Mouse (Mus musculus) erythroblast, adult 5-6 weeks (primary cell): ENCODE results near the gene Cc2d1a. TPM values are rescaled to one million over a fixed set of nuclear protein-coding genes. Genes with fewer than 3 reads are reported as not detected.

Experiments
- ATAC-seq: replicated peaks from 2 replicates; pipeline ENCODE4 v1.8.0; 2016; ENCODE audit warnings: moderate number of reproducible peaks, mild to moderate bottlenecking, moderate TSS enrichment, inconsistent platforms; ENCODE audit not compliant: poor library complexity, low FRiP score, severe bottlenecking
- total RNA-seq, 2 experiments: library from RNA; stranded (forward) in 1 of 2; stranded (reverse) in 1 of 2; fragments of 150-400 nt in 1 of 2; fragments of 200-764, 138-1000 nt in 1 of 2; gene quantifications; 2 replicates each; pipeline versions ENCODE4 v1.2.3 to v1.2.4; 2015 to 2017; ENCODE audit warnings: low replicate concordance in 2 of 2

Gene Cc2d1a
- total RNA-seq (2015; ENCODE audit: low replicate concordance) (4.2 and 7.3 TPM in 2 replicates), total RNA-seq (2017; ENCODE audit: low replicate concordance) (0.60 and 2.5 TPM in 2 replicates)

DNA sequence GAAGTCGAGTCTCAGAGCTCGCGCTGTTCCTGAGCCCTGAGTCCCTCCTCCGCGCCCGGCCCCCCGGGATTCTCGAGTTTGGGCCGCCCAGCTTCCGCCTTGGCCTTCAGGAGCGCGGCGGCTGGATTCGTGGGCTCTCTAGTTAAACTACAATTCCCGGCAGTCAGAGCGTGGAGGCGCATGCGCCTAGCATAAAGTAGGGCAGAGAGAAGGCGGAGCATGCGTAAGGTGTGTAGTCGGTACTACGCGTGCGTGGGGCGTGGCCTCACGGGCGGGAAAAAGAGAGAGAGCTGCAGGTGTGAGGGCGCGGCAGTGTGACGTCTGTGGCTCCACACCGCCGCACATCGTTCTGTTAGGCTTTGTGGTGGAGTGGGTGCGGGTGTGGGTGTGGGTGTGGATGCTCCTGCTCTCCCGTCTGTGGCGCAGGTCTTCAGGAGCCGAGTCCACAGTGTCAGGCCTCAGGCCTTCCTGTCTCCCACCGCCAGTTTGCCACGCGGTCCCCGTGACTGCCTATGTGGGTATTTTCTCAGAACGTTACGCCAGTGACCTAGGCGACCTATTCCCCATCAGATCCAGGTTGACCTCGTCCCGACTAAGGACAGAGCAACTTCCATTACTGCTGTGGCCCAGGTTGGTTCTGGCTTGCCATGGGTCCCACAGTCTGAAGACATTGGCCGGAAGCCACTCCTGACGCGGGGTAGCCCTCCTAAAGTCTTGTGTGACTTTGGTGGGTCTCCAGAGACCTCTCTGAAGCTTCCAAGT, at the start of gene Cc2d1a, which contains the start of gene 4930432K21Rik:
Cc2d1a (minus strand) TSS at position 168 of the 762 bp plus-strand sequence.
4930432K21Rik (plus strand) TSS at position 257 of the 762 bp plus-strand sequence.
- peak; percentile 96 for ATAC-seq

DNA sequence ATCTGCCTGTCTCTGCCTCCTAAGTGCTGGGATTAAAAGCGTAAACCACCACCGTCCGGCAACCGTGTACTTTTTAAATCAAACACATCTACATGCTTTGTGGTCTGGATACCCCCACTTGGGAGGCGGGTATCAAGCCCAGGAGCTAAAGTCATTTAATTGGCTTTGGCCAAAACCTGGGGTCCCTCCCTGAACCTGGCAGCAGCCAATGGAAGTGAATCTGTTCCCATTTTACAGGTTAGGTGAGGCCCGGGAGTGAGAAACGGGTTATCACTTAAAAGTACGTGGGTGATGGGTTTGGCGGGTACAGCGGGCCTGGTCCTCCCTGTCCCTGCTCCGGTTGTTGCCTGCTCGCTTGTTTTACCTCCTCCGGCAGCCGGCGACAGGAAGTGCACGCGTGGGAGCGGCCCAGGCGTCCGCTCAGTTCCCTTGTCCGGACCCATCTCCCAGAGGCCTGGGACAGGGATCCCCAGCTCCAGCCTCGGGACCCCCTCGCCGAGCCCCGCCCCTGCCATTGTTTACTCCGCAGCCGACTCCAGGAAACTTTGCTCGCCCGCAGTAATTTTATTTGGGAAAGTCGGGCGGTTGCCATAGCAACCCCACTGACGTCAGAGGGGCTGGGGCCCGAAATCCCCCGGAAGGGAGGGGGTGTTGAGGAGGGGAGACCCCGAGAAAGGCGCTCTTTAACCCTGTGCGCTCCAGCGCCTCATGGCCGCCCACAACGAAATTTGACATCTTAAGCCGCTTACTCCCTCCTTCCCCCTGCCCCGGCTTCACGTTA, 49.6 kb upstream of the Cc2d1a start:
- no peak for ATAC-seq

DNA sequence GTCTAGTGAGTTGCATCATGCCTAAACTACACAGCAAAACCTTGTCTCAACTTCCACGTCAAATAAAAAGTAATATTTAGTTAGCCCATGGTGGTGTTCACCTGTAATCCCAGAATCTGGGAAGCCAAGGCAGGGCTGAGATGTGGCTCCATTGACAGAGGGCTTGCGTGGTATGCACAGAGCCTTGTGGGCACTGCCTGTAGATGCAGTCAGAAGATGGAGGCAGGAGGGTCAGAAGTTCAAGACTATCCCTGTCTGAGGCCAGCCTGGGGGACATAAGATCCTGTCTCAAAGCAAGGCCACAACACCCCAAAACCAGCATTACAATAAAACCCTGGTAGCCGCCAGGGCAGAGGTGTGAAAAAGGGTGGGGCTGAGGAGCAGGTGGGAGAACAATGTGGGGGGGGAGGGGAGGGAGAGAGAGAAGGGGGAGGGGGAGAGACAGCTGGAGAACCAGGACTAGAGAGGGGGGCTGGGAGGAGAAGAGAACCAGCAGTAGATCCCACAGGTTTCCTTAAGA, 46.5 kb upstream of the Cc2d1a start:
- ATAC-seq, result no peak

DNA sequence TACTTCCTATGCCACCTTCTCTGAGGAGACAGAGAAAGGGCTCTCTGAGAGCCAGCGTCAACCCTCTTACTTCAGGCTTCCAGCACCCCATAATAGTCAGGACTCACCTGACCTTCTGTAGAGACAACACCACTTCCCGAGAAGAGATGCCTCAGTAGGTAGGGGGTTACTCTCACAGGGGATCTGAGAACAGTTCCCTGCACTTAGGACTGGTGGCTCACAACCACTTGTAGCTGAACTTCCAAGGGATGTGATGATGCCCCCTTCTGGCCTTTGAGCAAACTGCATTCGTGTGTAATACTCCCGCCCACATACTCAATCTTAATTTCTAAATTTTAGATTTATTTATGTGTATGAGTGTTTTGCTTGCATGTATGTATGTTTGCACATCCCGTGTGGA, 45.8 kb upstream of the Cc2d1a start:
- ATAC-seq, result no peak

DNA sequence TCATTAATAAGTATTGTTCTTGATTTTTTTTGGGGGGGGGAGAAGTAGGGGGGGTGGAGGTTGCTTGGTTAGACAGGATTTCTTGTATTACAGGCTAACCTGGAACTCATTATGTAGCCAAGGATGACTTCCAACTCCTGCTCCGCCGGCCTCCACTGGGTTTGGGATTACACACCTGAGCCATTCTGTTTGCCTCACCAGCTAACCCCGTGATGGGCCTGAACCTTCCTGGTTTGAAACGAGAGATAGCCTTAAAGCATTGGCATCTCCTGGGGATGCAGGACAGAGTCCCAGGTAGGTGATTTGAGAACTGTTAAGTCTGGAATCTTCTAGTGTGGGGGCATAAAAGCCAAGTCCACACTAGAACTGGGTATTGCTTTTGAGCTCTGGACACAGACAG, 45.4 kb upstream of the Cc2d1a start:
- no peak for ATAC-seq

DNA sequence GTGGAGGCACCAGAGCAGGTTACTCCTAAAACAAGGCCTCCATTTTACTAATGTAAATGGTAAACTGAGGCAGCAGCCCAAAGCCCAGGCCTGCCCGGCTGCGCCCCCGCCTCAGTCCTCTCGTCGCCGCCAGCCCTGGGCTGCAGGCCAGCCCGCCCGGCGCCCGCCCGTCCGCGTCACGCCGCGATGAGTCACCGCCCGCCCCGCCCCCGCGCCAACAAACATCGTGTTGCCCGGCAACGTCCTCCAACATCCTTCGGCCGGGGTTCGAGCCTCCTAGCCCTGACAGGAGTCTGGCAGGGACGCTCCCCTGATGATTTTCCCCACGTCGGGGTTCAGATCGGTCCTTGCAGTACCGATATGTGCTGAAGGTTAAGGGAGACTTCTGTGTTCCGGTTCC, 44.8 kb upstream of the Cc2d1a start:
- peak; percentile 74 for ATAC-seq

DNA sequence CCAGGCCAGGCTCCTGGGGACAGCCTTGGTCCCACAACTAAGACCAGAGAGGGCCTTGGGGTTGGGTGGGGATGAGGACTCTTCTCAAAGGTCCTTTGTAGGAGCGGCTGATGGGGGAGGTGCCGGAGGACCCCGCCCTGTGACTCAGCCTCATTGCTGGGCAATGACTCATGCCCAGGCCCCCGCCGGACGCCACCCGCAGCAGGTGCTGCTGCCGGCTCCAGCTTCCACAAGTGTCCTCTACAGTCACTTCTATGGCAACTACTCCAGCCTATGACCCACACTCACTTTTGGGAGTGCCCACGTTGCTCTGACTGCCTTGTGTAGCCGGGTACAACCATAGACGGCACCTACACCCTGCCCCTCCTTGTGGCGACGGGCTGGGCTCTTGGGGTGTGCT, 44.3 kb upstream of the Cc2d1a start:
- ATAC-seq, result peak; percentile 89

DNA sequence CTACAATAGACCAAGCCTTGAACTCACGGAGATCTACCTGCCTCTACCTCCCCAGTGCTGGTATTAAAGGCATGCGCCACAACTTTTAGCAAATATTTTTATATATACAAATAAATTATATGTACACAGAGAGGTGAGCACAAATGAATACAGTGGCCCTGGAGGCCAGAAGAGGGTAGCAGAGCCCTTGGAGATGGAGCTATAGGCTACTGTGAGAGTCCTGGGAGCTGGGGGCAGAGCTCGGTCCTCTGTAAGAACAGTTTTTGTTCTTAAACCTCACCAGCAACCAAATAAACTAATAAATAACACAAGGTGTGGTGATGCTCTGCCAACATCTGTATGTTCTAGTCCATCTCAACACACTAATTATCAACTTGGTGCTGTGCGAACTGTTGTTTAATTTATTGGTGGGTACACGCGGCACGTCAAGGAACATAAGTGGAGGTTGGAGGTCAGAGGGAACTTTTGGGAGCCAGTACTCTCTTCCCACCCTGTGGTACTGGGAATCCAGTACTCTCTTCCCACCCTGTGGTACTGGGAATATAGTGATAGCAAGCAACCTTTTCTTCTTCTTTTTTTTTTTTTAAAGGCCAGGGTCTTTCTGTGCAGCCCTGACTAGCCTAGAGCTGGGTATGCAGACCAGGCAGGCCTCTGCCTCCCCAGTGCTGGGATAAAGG, 42.6 kb upstream of the Cc2d1a start:
- no peak for ATAC-seq

DNA sequence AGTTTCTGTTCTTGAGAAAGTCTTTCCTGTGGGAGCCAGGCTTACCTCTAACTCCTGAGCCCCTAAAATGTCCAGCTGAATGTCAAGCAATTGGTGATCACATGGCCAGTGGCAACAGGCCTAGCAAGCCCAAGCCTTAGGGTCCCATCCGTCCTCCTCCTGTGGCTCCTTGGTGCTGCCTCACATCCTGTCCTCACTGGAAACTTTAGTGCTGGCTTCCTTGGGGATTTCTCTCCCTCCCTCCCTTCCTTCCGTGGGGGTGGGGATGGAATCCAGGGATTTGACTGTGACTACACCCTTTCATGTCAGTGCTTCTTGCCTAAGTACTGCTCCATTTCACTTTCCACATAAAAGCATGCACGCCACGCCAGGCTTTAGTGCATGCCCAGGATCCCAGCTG, 41.9 kb upstream of the Cc2d1a start:
- ATAC-seq, result no peak

DNA sequence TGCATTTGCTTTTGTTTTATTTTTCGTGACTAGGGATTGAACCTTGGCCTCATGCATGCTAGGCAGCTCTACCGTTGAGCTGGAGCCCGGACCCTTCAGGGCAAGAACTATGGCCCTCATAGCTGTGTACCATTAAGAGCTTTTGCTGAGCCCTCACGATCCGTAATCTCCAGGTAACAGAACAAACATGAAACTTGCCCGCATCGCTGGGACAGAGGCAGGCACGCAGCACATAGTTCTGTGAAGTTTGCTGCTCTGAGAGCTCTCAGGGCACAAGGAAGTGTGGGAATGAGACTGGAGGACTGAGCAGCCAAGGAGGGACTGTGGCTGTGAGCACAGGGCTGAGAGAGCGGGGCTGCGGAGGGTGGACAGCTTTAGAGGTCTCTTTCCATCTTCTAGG, 40.9 kb upstream of the Cc2d1a start:
- no peak for ATAC-seq

DNA sequence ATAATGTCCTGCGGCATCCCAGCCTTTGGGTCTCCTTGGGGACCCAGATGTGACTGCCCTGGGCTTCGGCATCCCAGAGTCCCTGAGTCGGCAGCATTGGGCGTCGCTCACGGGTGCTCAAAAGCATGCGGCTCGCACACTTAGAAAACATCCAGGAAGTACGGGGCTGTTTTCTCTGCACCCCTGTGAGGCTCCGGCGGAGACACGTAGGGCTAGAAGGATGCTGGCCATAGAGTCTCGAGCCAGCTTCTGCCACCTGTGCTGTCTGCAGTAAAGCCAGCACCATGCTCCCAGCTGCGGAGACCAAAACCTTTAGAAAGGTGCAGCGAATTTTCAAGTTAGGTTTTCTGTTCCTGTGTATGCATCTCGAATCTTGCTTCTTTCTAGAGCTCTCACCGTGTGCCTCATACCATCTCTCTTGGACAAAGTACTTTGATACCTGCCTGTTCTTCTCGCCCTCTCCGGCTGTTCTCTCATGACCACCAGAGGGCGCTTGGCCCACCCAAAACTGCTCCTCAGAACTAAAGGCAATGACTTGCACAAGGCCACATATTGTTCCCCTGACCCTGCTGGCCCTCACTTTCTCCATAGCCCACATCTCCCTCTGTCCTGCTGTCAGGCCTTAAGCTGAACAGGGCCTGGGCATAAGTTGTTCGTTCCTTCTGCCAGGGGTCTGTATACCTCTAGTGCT, 39.5 kb upstream of the Cc2d1a start:
- ATAC-seq, result peak; percentile 59

DNA sequence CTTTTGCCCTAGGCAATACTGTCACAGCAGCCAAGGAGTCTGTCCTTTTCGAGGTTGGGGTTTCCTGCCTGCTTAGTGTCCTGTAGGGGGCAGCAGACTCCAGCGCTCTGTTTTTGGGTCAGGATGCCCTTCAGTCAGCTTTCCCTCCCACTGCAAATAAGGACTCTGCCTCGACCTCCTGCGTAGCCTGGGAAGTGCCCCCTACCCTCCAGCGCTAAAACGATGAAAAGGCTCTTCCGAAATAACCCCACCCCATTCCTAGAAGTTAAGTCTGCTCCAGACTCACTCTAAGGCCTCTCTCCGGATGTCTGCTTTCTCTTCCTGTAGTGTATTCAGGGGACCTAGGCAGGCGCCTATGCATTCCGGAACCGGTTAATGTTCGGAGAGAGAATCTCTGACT, 38.8 kb upstream of the Cc2d1a start:
- ATAC-seq, result peak; percentile 80

DNA sequence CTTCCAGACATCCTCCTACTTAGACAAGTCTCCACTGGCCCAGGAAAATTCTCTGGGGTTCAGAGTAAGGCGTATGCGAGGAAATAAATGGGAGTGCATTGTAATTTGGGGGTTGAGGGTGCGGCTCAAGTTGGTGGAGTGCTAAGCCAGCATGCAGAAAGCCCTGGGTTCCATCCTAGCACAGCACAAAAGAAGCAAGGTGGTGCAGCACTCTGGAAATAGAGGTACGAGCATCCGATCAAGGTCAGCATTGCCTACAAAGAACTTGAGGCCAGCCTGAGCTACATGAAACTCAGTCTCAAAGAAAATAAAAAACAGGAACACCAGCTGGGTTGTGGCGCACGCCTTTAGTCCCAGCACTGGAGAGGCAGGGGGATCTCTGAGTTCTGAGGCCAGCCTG, 37.4 kb upstream of the Cc2d1a start, which contains the start of gene Nanos3:
Nanos3 (minus strand) TSS at position 101 of the 400 bp plus-strand sequence.
- ATAC-seq, result no peak

DNA sequence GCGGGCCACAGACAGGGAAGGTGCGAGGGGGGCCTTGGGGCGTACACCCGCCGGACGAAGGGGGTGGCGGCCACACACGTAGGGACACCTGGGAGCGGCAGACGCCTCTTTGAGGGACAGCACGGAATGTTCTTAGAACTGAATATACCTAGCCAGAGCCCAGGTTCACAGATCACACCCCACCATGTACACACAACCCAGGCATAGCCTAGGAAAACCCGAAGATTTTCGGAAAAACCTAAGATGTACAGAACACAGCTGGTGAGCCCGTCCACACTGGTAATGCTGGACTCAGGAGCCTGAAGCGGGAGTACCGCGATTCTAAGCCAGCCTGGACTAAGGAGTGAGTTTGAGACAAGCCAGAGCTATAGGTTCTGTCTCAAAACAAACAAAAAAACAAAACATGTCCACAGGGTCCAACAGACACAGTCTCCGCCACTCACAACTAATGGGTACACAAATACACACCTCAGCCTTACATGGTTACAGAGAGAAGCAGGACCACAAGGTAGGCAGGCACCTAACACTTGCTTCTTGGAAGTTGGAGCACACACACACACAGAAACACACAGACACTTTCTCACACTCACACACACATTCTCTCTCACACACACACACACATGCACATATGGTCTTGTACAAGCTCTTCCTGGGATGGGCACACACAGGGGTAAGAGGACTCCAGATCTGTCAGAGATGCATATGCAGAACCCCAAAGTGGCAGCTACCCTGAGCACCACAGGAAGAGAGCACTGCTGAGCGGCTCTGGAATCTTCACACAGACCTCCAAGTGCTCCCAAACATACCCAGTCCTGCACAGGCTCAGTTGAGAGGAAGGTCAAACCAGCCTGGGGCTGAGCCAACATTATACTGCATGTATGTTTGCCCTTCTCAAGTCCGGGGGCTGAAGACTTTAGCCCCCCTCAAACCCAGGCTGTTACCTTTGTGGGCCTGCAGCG, 36.6 kb upstream of the Cc2d1a start:
- ATAC-seq, result no peak

DNA sequence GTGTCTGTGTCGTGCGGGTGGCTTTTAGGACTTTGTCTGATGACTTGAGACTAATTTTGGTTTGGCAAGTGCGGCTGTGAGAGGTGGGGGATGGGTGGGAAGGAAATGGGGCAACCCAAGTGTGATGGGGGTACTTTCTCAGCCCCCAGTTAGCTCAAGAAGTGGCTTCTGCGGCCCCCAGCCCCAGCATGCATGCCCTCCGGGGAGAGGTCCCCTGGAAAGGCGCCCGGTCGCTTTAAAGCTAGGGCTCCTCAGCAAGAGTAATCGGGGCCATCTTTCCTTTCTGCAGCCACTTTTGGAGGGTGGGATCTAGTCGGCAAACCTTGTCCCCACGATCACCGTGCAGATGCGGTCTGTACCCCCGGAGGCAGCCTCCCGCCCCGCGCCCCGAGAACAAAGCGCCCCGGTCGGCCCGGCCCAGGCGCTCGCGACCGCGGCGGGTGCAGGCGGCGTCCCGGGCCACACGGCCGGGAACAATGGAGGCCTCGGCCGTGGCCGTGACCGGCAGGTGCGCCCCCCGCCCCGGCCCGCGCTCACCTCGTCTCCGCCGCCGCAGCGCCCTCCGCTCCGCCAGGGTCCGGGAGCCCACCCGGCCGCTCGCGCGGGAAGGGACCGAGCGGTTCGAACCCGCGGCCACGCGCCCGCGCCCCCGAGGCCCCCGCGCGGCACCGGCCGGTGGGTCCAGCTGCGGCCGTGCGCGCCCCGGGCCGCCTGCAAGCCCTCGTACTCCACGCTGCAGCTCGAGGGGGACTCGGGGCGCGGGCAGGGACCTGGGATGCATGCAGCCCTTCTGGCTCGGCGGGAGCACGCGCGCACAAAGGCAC, 35.7 kb upstream of the Cc2d1a start:
- no peak for ATAC-seq

DNA sequence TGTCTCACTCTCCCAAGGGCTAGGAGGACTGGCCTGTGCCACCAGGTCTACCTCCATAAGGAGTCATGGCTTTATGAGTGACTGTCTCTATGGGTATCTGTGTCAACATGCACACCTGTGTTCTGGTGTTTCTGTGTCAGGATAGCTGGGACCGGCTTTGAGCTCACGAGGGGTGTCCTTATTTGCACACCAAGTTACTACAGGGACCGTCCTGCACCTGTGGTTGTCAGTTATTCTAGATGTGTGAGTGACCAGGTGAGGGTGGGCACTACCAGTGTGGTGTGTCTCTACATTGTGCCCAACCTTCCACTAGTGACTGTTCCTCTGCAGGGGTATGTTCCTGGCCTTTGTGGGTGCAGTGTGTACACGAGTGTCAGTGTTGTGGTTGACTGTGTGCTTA, 35.1 kb upstream of the Cc2d1a start:
- no peak for ATAC-seq

DNA sequence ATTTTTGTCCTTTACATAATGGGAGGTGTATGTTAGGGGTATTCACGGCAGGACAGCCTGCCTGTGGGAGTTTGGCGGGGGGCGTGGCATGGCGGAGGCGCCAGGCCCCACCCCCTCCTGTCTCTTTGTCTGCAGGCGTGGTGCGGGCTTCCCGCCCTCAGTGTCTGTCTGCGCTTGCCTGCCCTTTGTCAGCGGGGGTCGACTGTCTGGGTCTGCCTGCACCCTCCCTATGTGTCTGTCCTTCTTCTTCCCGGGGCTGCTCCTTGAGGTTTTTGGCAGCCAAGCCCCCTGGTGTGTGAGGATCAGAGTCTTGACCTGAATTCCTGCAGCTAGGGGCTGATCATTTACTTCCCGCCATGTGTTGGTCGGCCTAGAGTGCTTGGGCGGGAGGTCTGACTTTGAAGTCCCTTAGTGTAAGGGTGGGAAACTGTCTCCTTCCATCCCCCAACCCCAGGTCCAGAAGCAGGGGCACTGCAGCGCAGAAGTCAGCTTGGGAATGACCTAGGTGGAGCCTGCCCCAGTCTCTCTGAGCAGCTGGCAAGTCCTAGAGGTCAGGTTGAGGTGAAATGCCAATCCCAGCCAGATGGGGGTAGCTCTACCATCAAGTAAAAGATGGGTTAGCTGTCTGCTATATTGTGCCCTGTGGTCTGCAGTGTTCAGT, 32.9 kb upstream of the Cc2d1a start:
- ATAC-seq, result no peak
